Mouse (Mus musculus) bone marrow, adult 2 months (tissue): Measurements from ENCODE around the gene Usp46. TPM values are rescaled to one million over a fixed set of nuclear protein-coding genes. Genes with fewer than 3 reads are reported as not detected.

Experiments
- H3K27ac ChIP-seq: fragments of 200-500 bp; 2 replicates; pipeline ENCODE4 v1.5.1; 2012; ENCODE audit warnings: low read depth, mild to moderate bottlenecking, control low read depth, inconsistent platforms, low read length; ENCODE audit not compliant: control insufficient read depth, poor library complexity, insufficient read depth
- H3K4me1 ChIP-seq: fragments of 200-500 bp; 2 replicates; pipeline ENCODE4 v1.6.1; 2011; ENCODE audit warnings: low read length; ENCODE audit not compliant: control insufficient read depth, insufficient read depth
- H3K4me3 ChIP-seq: fragments of 200-500 bp; replicated peaks from 2 replicates; pipeline ENCODE3; 2011; ENCODE audit warnings: mild to moderate bottlenecking, low read depth, low read length, control low read depth; ENCODE audit not compliant: control insufficient read depth
- CTCF ChIP-seq: fragments of 200-500 bp; IDR thresholded peaks from 2 replicates; pipeline ENCODE4 v1.5.1; 2011; ENCODE audit warnings: low read length, control low read depth; ENCODE audit not compliant: control insufficient read depth, insufficient read depth
- POLR2A ChIP-seq: fragments of 200-500 bp; IDR thresholded peaks from 2 replicates; pipeline ENCODE4 v1.6.1; 2011; ENCODE audit warnings: low read depth, mild to moderate bottlenecking, control low read depth, low read length, borderline replicate concordance; ENCODE audit not compliant: control insufficient read depth
- WGBS: fragments of 180-500 bp; shearing (Covaris S2); methylation state at CpG from one replicate; pipeline ENCODE4 v1.1.7; 2018; 5-methylcytosine and 5-hydroxymethylcytosine counted together
- polyA plus RNA-seq: library from polyadenylated mRNA; stranded (reverse); fragments of >200 nt; gene quantifications from 2 replicates; pipeline ENCODE4 v1.2.4, GENCODE M21; 2011; ENCODE audit warnings: low replicate concordance; ENCODE audit not compliant: missing spikeins, insufficient read depth, insufficient read length

Usp46 gene
- polyA plus RNA-seq, 1 experiment: 17.8 TPM

GRCm38 (mm10) chr5:74044591-74044990 is 23.6 kb downstream of the Usp46 start:
- WGBS: 87% methylated on average over 7 of the region's 7 CpGs
- TF ChIP-seq POLR2A (no peak), CTCF (no peak)
- Histone ChIP-seq H3K4me3 (no peak overlapping the region), H3K4me1 (no peaks in the 10 kb centered on the region; the same call in 1 of the 2 replicates), H3K27ac (no peak overlapping the region)

GRCm38 (mm10) chr5:74042796-74043340 is 25.4 kb downstream of the Usp46 start:
- 67% methylated on average over 6 of the region's 6 CpGs for WGBS
- Histone ChIP-seq H3K27ac (no peak overlapping the region), H3K4me1 (no peaks in the 10 kb centered on the region; the same call in 1 of the 2 replicates), H3K4me3 (no peak overlapping the region)
- TF ChIP-seq POLR2A (no peak), CTCF (no peak)

- TF ChIP-seq CTCF (no peak), POLR2A (no peak)
- H3K4me1 ChIP-seq: no peaks in the 10 kb centered on the region; the same call in 1 of the 2 replicates
- WGBS: 92% methylated on average over 4 of the region's 4 CpGs
These were observed 27.7 kb downstream of the Usp46 start for GRCm38 (mm10) chr5:74040541-74040940.

GRCm38 (mm10) chr5:74035454-74035853 is 32.8 kb downstream of the Usp46 start:
- Histone ChIP-seq H3K27ac (no peak overlapping the region), H3K4me1 (no peaks in the 10 kb centered on the region; the same call in 1 of the 2 replicates), H3K4me3 (no peak overlapping the region)
- 87% methylated on average over 2 of the region's 2 CpGs for WGBS
- no peak for TF ChIP-seq POLR2A
- TF ChIP-seq CTCF: no peak

More at GRCm38 (mm10) chr5:74040541-74040940, 27.7 kb downstream of the Usp46 start:
- H3K4me3 ChIP-seq: no peak overlapping the region
- no peak overlapping the region for H3K27ac ChIP-seq

GRCm38 (mm10) chr5:74034177-74034576 is 34.1 kb downstream of the Usp46 start:
- no peak for TF ChIP-seq CTCF
- TF ChIP-seq POLR2A: no peak
- no peak overlapping the region for H3K27ac ChIP-seq
- no peaks in the 10 kb centered on the region; the same call in 1 of the 2 replicates for H3K4me1 ChIP-seq
- H3K4me3 ChIP-seq: no peak overlapping the region
- WGBS: 90% methylated on average over 4 of the region's 4 CpGs

GRCm38 (mm10) chr5:74029787-74030186 is 38.4 kb downstream of the Usp46 start:
- Histone ChIP-seq H3K27ac (no peak overlapping the region), H3K4me3 (no peak overlapping the region), H3K4me1 (no peaks in the 10 kb centered on the region; the same call in 1 of the 2 replicates)
- 90% methylated on average over 7 of the region's 7 CpGs for WGBS
- TF ChIP-seq CTCF (no peak), POLR2A (no peak)

- 66% methylated on average over 25 of the region's 25 CpGs for WGBS
- Histone ChIP-seq H3K27ac (peak overlapping the region; percentile 88), H3K4me3 (peak overlapping the region; percentile 67), H3K4me1 (no peaks in the 10 kb centered on the region; the same call in 1 of the 2 replicates)
- TF ChIP-seq CTCF (no peak), POLR2A (no peak)
These were observed 39.3 kb downstream of the Usp46 start for GRCm38 (mm10) chr5:74028691-74029479.

- H3K4me1 ChIP-seq: no peaks in the 10 kb centered on the region; the same call in 1 of the 2 replicates
- WGBS: 45% methylated on average over 2 of the region's 2 CpGs
- H3K27ac ChIP-seq: peak overlapping the region; percentile 88
- TF ChIP-seq CTCF: no peak
- TF ChIP-seq POLR2A: no peak
- peak overlapping the region; percentile 18 for H3K4me3 ChIP-seq
These were observed 40.0 kb downstream of the Usp46 start for GRCm38 (mm10) chr5:74028221-74028620.
